Mouse (Mus musculus) adrenal gland, postnatal 36 days (tissue): ENCODE measurements around the gene 1700008O03Rik. TPM values are rescaled to one million over a fixed set of nuclear protein-coding genes. Genes with fewer than 3 reads are reported as not detected.

Experiments
- total RNA-seq, 2 experiments: library from RNA; stranded (reverse); gene quantifications; 2 replicates each; pipeline ENCODE4 v1.2.3; 2021

The 1700008O03Rik gene
- total RNA-seq, 2 experiments from 2014 or later, result 0.63 to 0.99 TPM

Other genes starting within 250 kb of the 1700008O03Rik start
- not detected for gene Klk1b16, start 249.1 kb downstream of the 1700008O03Rik start, total RNA-seq
- not detected for gene Klk1b24, start 197.6 kb downstream of the 1700008O03Rik start, total RNA-seq
- gene Klk1b3, start 187.6 kb downstream of the 1700008O03Rik start, total RNA-seq, result not detected
- not detected for gene Klk1b4, start 178.4 kb downstream of the 1700008O03Rik start, total RNA-seq
- not detected for gene Klk1b5, start 169.9 kb downstream of the 1700008O03Rik start, total RNA-seq
- not detected for gene Klk1, start 160.5 kb downstream of the 1700008O03Rik start, total RNA-seq
- not detected for gene Gm36864, start 149.6 kb downstream of the 1700008O03Rik start, total RNA-seq
- gene 1700028J19Rik, start 139.1 kb downstream of the 1700008O03Rik start, total RNA-seq, result under 1 TPM; 0.43 to 0.63 TPM
- gene 2410002F23Rik, start 139.1 kb downstream of the 1700008O03Rik start, total RNA-seq, result 100 to 1,000 TPM in 1 of 2 experiments, 10 to 100 TPM in 1; 99.6 to 120 TPM
- not detected for gene Acp4, start 128.4 kb downstream of the 1700008O03Rik start, total RNA-seq
- not detected for gene Gm15517, start 124.4 kb downstream of the 1700008O03Rik start, total RNA-seq
- 1 to 10 TPM; 4.1 TPM for gene Clec11a, start 78.9 kb downstream of the 1700008O03Rik start, total RNA-seq
- gene Shank1, start 75.6 kb downstream of the 1700008O03Rik start, total RNA-seq, result 1 to 10 TPM; 5.2 to 6.7 TPM
- gene Syt3, start 1.7 kb downstream of the 1700008O03Rik start, total RNA-seq, result 1 to 10 TPM; 3.0 to 4.7 TPM
- 1 to 10 TPM; 3.9 to 4.9 TPM for gene Lrrc4b, start 43.2 kb upstream of the 1700008O03Rik start, total RNA-seq
- under 1 TPM in 1 of 2 experiments, not detected in 1; 0.63 TPM for gene Aspdh, start 79.6 kb upstream of the 1700008O03Rik start, total RNA-seq
- 10 to 100 TPM; 53.9 to 61.0 TPM for gene Josd2, start 82.2 kb upstream of the 1700008O03Rik start, total RNA-seq
- gene Emc10, start 110.7 kb upstream of the 1700008O03Rik start, total RNA-seq, result 10 to 100 TPM; 91.2 to 99.2 TPM
- gene Fam71e1, start 110.8 kb upstream of the 1700008O03Rik start, total RNA-seq, result 1 to 10 TPM; 8.5 to 9.5 TPM
- not detected for gene Mybpc2, start 138.8 kb upstream of the 1700008O03Rik start, total RNA-seq
- under 1 TPM; 0.30 to 0.49 TPM for gene Spib, start 146.3 kb upstream of the 1700008O03Rik start, total RNA-seq
- 10 to 100 TPM; 12.6 to 17.0 TPM for gene Pold1, start 163.0 kb upstream of the 1700008O03Rik start, total RNA-seq
- gene Nr1h2, start 168.1 kb upstream of the 1700008O03Rik start, total RNA-seq, result 100 to 1,000 TPM in 1 of 2 experiments, 10 to 100 TPM in 1; 98.5 to 113 TPM
- gene Napsa, start 186.6 kb upstream of the 1700008O03Rik start, total RNA-seq, result under 1 TPM; 0.40 to 0.89 TPM
- 1 to 10 TPM; 2.6 to 3.9 TPM for gene Kcnc3, start 204.8 kb upstream of the 1700008O03Rik start, total RNA-seq